Mouse (Mus musculus): ENCODE measurements around the gene Rcor1.

DNA sequence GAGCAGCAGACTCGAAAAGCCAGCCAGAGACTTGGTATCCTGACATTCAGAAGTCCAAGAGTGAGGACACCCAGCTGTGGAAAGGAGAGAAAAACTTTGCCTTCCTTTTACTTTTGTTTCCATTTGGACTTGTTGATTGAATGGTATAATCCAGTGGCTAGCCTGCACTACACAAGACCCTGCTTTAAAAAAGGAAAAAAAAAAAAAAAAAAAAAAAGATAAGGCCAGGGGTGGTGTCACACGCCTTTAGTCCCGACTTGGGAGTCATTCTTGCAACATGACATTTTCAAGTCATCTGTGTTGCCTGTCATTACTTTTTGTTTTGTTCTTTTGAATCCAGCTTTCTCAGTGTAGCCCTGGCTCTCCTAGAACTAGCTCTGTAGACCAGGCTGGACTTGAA is 17.6 kb upstream of the Rcor1 start:
- TF ChIP-seq CTCF (conservative IDR thresholded peaks at IDR 0.05; ENCODE audit: insufficient read depth, insufficient read length, low read depth, low read length) = no peak
- no peak for TF ChIP-seq POLR2A (IDR thresholded peaks at IDR 0.05; ENCODE audit: low read depth, low read length)
